Mouse (Mus musculus): ENCODE results near the gene Gm49354. TPM values are rescaled to one million over a fixed set of nuclear protein-coding genes. Genes with fewer than 3 reads are reported as not detected.
A peak's percentile ranks its signal among the peaks of the same experiment; 100 is the strongest.
"Not testable (repeated sequence)": the region's sequence is repeated elsewhere in the genome, so short reads cannot be mapped to it uniquely, and the experiment has no call there.

The Gm49354 gene
- polyA plus RNA-seq, 1 experiment from 2014 or later, result not detected

- Histone ChIP-seq H3K27me3 (no peaks in the 10 kb centered on the region), H3K4me3 (replicated peaks) (peak overlapping the region; percentile 11), H3K9ac (peak overlapping the region; percentile 66), H3K9me3 (replicated peaks) (no peaks in the 10 kb centered on the region), H3K36me3 (peaks cover 99% of the 10 kb centered on the region), H3K27ac (peak overlapping the region; percentile 97), H3K4me1 (replicated peaks) (peaks cover 71% of the 10 kb centered on the region), H3K4me2 (peak overlapping the region; percentile 51)
- ATAC-seq (ENCODE audit: low read depth) (no peak), DNase-seq (no peak)
- WGBS (ENCODE audit: insufficient replicate concordance), result 86% methylated on average over 9 of the region's 9 CpGs
Observed at GRCm38 (mm10) chr13:59796466-59796848, 14.4 kb upstream of the Gm49354 start.

GRCm38 (mm10) chr13:59795807-59796465 is 13.9 kb upstream of the Gm49354 start:
- Histone ChIP-seq H3K9me3 (replicated peaks) (no peaks in the 10 kb centered on the region), H3K27me3 (no peaks in the 10 kb centered on the region), H3K4me2 (peak overlapping the region; percentile 51), H3K4me3 (replicated peaks) (peak overlapping the region; percentile 11), H3K9ac (peak overlapping the region; percentile 66), H3K4me1 (replicated peaks) (peaks cover 69% of the 10 kb centered on the region), H3K27ac (peak overlapping the region; percentile 97), H3K36me3 (peaks cover 99% of the 10 kb centered on the region)
- DNase-seq, result peak; percentile 84
- WGBS (ENCODE audit: insufficient replicate concordance), result 36% methylated on average over 6 of the region's 6 CpGs
- ATAC-seq (ENCODE audit: low read depth), result peak; percentile 98

- H3K9me3 ChIP-seq (replicated peaks), result no peaks in the 10 kb centered on the region
- H3K4me1 ChIP-seq (replicated peaks), result peaks cover 62% of the 10 kb centered on the region
- WGBS (ENCODE audit: insufficient replicate concordance), result 86% methylated on average over 1 of the region's 1 CpGs
- no peak overlapping the region for H3K4me3 ChIP-seq (replicated peaks)
- H3K27me3 ChIP-seq, result no peaks in the 10 kb centered on the region
- no peak for ATAC-seq (ENCODE audit: low read depth)
- peak overlapping the region; percentile 66 for H3K9ac ChIP-seq
- peak overlapping the region; percentile 97 for H3K27ac ChIP-seq
- DNase-seq, result no peak
- H3K36me3 ChIP-seq, result peaks cover 99% of the 10 kb centered on the region
- H3K4me2 ChIP-seq, result no peak overlapping the region; the same call in 1 of the 2 replicates
Observed at GRCm38 (mm10) chr13:59794786-59795185, 12.7 kb upstream of the Gm49354 start.

GRCm38 (mm10) chr13:59779744-59780264 is 2.2 kb downstream of the Gm49354 start:
- not testable (repeated sequence) for H3K4me1 ChIP-seq (replicated peaks); H3K9me3 ChIP-seq (replicated peaks); H3K9ac ChIP-seq; H3K4me3 ChIP-seq (replicated peaks); DNase-seq; H3K27me3 ChIP-seq; H3K27ac ChIP-seq; H3K4me2 ChIP-seq; ATAC-seq (ENCODE audit: low read depth)
- WGBS (ENCODE audit: insufficient replicate concordance), result 91% methylated on average over 1 of the region's 1 CpGs
- peaks cover 100% of the 10 kb centered on the region for H3K36me3 ChIP-seq

- H3K27ac ChIP-seq, result peak overlapping the region; percentile 30; the same call in 1 of the 2 replicates
- no peak overlapping the region for H3K9ac ChIP-seq
- no peak for DNase-seq
- H3K27me3 ChIP-seq, result no peaks in the 10 kb centered on the region
- peaks cover under 1% of the 10 kb centered on the region; the same call in 1 of the 2 replicates for H3K4me1 ChIP-seq (replicated peaks)
- no peak overlapping the region for H3K4me2 ChIP-seq
- peaks cover 98% of the 10 kb centered on the region for H3K36me3 ChIP-seq
- no peaks in the 10 kb centered on the region for H3K9me3 ChIP-seq (replicated peaks)
- 85% methylated on average over 4 of the region's 4 CpGs for WGBS (ENCODE audit: insufficient replicate concordance)
- no peak overlapping the region for H3K4me3 ChIP-seq (replicated peaks)
- ATAC-seq (ENCODE audit: low read depth), result peak; percentile 47; the same call in 1 of the 2 replicates
Observed at GRCm38 (mm10) chr13:59779213-59779612, 2.8 kb downstream of the Gm49354 start.

- H3K9me3 ChIP-seq (replicated peaks), result no peaks in the 10 kb centered on the region
- H3K27ac ChIP-seq, result 0 out of 2 replicates have a peak overlapping the region, but pooled peaks have one; percentile 11
- no peak overlapping the region for H3K4me2 ChIP-seq
- H3K27me3 ChIP-seq, result no peaks in the 10 kb centered on the region
- peaks cover 38% of the 10 kb centered on the region for H3K4me1 ChIP-seq (replicated peaks)
- DNase-seq (no peak), ATAC-seq (ENCODE audit: low read depth) (no peak)
- H3K36me3 ChIP-seq, result peaks cover 81% of the 10 kb centered on the region
- H3K9ac ChIP-seq, result no peak overlapping the region
- WGBS (ENCODE audit: insufficient replicate concordance), result 81% methylated on average over 3 of the region's 3 CpGs
- no peak overlapping the region for H3K4me3 ChIP-seq (replicated peaks)
Observed at GRCm38 (mm10) chr13:59775168-59775567, 6.9 kb downstream of the Gm49354 start.

- ATAC-seq (ENCODE audit: low read depth) (peak; percentile 57), DNase-seq (peak; percentile 78)
- peak overlapping the region; percentile 86 for H3K9ac ChIP-seq
- H3K4me3 ChIP-seq (replicated peaks), result peak overlapping the region; percentile 92
- H3K9me3 ChIP-seq (replicated peaks), result no peaks in the 10 kb centered on the region
- H3K4me2 ChIP-seq, result peak overlapping the region; percentile 88
- no peaks in the 10 kb centered on the region for H3K27me3 ChIP-seq
- peaks cover 62% of the 10 kb centered on the region for H3K4me1 ChIP-seq (replicated peaks)
- peak overlapping the region; percentile 100 for H3K27ac ChIP-seq
- H3K36me3 ChIP-seq, result peaks cover 57% of the 10 kb centered on the region
- WGBS (ENCODE audit: insufficient replicate concordance), result 8% methylated on average over 9 of the region's 9 CpGs
Observed at GRCm38 (mm10) chr13:59771257-59771656, 10.8 kb downstream of the Gm49354 start.

- peak overlapping the region; percentile 86 for H3K9ac ChIP-seq
- H3K27ac ChIP-seq, result peak overlapping the region; percentile 100
- peaks cover 57% of the 10 kb centered on the region for H3K36me3 ChIP-seq
- ATAC-seq (ENCODE audit: low read depth) (peak; percentile 32), DNase-seq (peak; percentile 59)
- no peaks in the 10 kb centered on the region for H3K9me3 ChIP-seq (replicated peaks)
- peak overlapping the region; percentile 92 for H3K4me3 ChIP-seq (replicated peaks)
- 13% methylated on average over 9 of the region's 9 CpGs for WGBS (ENCODE audit: insufficient replicate concordance)
- H3K4me2 ChIP-seq, result peak overlapping the region; percentile 88
- peaks cover 66% of the 10 kb centered on the region for H3K4me1 ChIP-seq (replicated peaks)
- H3K27me3 ChIP-seq, result no peaks in the 10 kb centered on the region
Observed at GRCm38 (mm10) chr13:59770847-59771246, 11.2 kb downstream of the Gm49354 start.

GRCm38 (mm10) chr13:59770164-59770562 is 11.9 kb downstream of the Gm49354 start:
- DNase-seq, result peak; percentile 97
- peaks cover 55% of the 10 kb centered on the region for H3K36me3 ChIP-seq

GRCm38 (mm10) chr13:59769296-59770163 is 12.5 kb downstream of the Gm49354 start, which contains the start of gene Isca1:
Gene Isca1, minus strand, starts transcription at chr13:59769810.
- H3K4me3 ChIP-seq (replicated peaks), result peak within 1 kb of the TSS; percentile 92
- DNase-seq (peak; percentile 99), ATAC-seq (ENCODE audit: low read depth) (peak; percentile 90)
- H3K4me2 ChIP-seq, result peak within 1 kb of the TSS; percentile 88
- peak within 1 kb of the TSS; percentile 99 for H3K9ac ChIP-seq
- peak within 1 kb of the TSS; percentile 100 for H3K27ac ChIP-seq
- H3K4me1 ChIP-seq (replicated peaks), result peaks cover 75% of the 10 kb centered on the region
- under 1% methylated on average over 91 of the region's 91 CpGs for WGBS (ENCODE audit: insufficient replicate concordance)
- H3K27me3 ChIP-seq, result no peaks in the 10 kb centered on the region
- H3K9me3 ChIP-seq (replicated peaks), result no peaks in the 10 kb centered on the region
- H3K36me3 ChIP-seq, result peaks cover 52% of the 10 kb centered on the region

More at GRCm38 (mm10) chr13:59770164-59770562, 11.9 kb downstream of the Gm49354 start:
- Histone ChIP-seq H3K4me2 (peak overlapping the region; percentile 88), H3K9me3 (replicated peaks) (no peaks in the 10 kb centered on the region), H3K4me1 (replicated peaks) (peaks cover 72% of the 10 kb centered on the region), H3K27ac (peak overlapping the region; percentile 100), H3K9ac (peak overlapping the region; percentile 86), H3K4me3 (replicated peaks) (peak overlapping the region; percentile 92), H3K27me3 (no peaks in the 10 kb centered on the region)
- WGBS (ENCODE audit: insufficient replicate concordance), result under 1% methylated on average over 28 of the region's 28 CpGs
- ATAC-seq (ENCODE audit: low read depth), result peak; percentile 80

- peak; percentile 33 for DNase-seq
- Histone ChIP-seq H3K4me1 (replicated peaks) (peaks cover 78% of the 10 kb centered on the region), H3K36me3 (peaks cover 55% of the 10 kb centered on the region)
Observed at GRCm38 (mm10) chr13:59768531-59768930, 13.5 kb downstream of the Gm49354 start.

More at GRCm38 (mm10) chr13:59768531-59768930, 13.5 kb downstream of the Gm49354 start:
- ATAC-seq (ENCODE audit: low read depth), result no peak
- 14% methylated on average over 13 of the region's 13 CpGs for WGBS (ENCODE audit: insufficient replicate concordance)
- H3K27me3 ChIP-seq, result no peaks in the 10 kb centered on the region
- H3K4me2 ChIP-seq, result peak overlapping the region; percentile 83
- peak overlapping the region; percentile 92 for H3K4me3 ChIP-seq (replicated peaks)
- H3K9me3 ChIP-seq (replicated peaks), result no peaks in the 10 kb centered on the region
- peak overlapping the region; percentile 99 for H3K9ac ChIP-seq
- H3K27ac ChIP-seq, result peak overlapping the region; percentile 100
